In genomic region chr5:46732025-46732424, GRCm38 (mm10) we compare ENCODE assay signal across 17 mouse cellular contexts.
DNase-seq lines count a peak whose midpoint lies in the region; ATAC-seq and TF ChIP-seq lines count a peak whose summit lies in the region.
"Had no signal": no experiment of that assay in that cellular context is flagged by ENCODE, and none has a peak within 500 bp of the region (broad histone marks: within the 10 kb centered on the region; RNA-seq: fewer than 3 reads in every experiment).

No protein-coding gene starts in this region.

- H3K4me2 ChIP-seq in hindbrain, embryonic 12.5 days (replicated peaks), result no peak overlapping the region
- H3K4me2 ChIP-seq in hindbrain, postnatal 0 days (ENCODE audit: low read depth, low read length), result no peak overlapping the region
- H3K4me2 ChIP-seq in midbrain, embryonic 13.5 days (replicated peaks), result no peak overlapping the region
- H3K4me2 ChIP-seq in midbrain, embryonic 15.5 days, result no peak overlapping the region
- H3K4me2 ChIP-seq: embryonic facial prominence, embryonic 12.5 days; forebrain, embryonic 15.5 days; hindbrain, embryonic 15.5 days had no signal

- no peaks in the 10 kb centered on the region for H3K36me3 ChIP-seq in hindbrain, embryonic 12.5 days
- H3K36me3 ChIP-seq in hindbrain, postnatal 0 days (ENCODE audit: insufficient read depth, low read length), result no peaks in the 10 kb centered on the region
- no peaks in the 10 kb centered on the region for H3K36me3 ChIP-seq in midbrain, embryonic 13.5 days
- no peaks in the 10 kb centered on the region for H3K36me3 ChIP-seq in midbrain, embryonic 10.5 days
- no peaks in the 10 kb centered on the region for H3K36me3 ChIP-seq in midbrain, embryonic 15.5 days (replicated peaks)
- H3K36me3 ChIP-seq: embryonic facial prominence, embryonic 12.5 days; forebrain, embryonic 15.5 days; heart, embryonic 10.5 days; hindbrain, embryonic 15.5 days had no signal

- no peak overlapping the region for H3K27ac ChIP-seq in hindbrain, embryonic 12.5 days
- H3K27ac ChIP-seq in hindbrain, postnatal 0 days, result no peak overlapping the region
- H3K27ac ChIP-seq in midbrain, embryonic 13.5 days, result no peak overlapping the region
- no peak overlapping the region for H3K27ac ChIP-seq in midbrain, embryonic 10.5 days (replicated peaks)
- no peak overlapping the region for H3K27ac ChIP-seq in midbrain, embryonic 15.5 days
- H3K27ac ChIP-seq: embryonic facial prominence, embryonic 12.5 days; forebrain, embryonic 15.5 days; heart, embryonic 10.5 days; hindbrain, embryonic 15.5 days had no signal

- H3K9me3 ChIP-seq in hindbrain, embryonic 12.5 days (replicated peaks), result no peaks in the 10 kb centered on the region
- H3K9me3 ChIP-seq in hindbrain, postnatal 0 days (ENCODE audit: low read length), result no peaks in the 10 kb centered on the region
- no peaks in the 10 kb centered on the region for H3K9me3 ChIP-seq in midbrain, embryonic 13.5 days
- H3K9me3 ChIP-seq in midbrain, embryonic 10.5 days (replicated peaks), result no peaks in the 10 kb centered on the region
- no peaks in the 10 kb centered on the region for H3K9me3 ChIP-seq in midbrain, embryonic 15.5 days
- H3K9me3 ChIP-seq: embryonic facial prominence, embryonic 12.5 days; forebrain, embryonic 15.5 days; heart, embryonic 10.5 days; hindbrain, embryonic 15.5 days had no signal

- no peaks in the 10 kb centered on the region for H3K27me3 ChIP-seq in hindbrain, embryonic 12.5 days
- H3K27me3 ChIP-seq in hindbrain, postnatal 0 days (ENCODE audit: insufficient read depth, low read length), result no peaks in the 10 kb centered on the region
- H3K27me3 ChIP-seq in midbrain, embryonic 13.5 days, result no peaks in the 10 kb centered on the region
- H3K27me3 ChIP-seq in midbrain, embryonic 10.5 days (ENCODE audit: low read depth, poor library complexity, severe bottlenecking), result no peaks in the 10 kb centered on the region
- no peaks in the 10 kb centered on the region for H3K27me3 ChIP-seq in midbrain, embryonic 15.5 days (replicated peaks)
- H3K27me3 ChIP-seq: embryonic facial prominence, embryonic 12.5 days; forebrain, embryonic 15.5 days; hindbrain, embryonic 15.5 days had no signal

- 0 out of 2 replicates have a peak, but pooled peaks have one; percentile 19 for ATAC-seq in hindbrain, embryonic 12.5 days (ENCODE audit: low FRiP score)
- no peak for ATAC-seq in hindbrain, postnatal 0 days
- ATAC-seq in midbrain, embryonic 13.5 days, result peak; percentile 40; the same call in 1 of the 2 replicates
- peak; percentile 86; the same call in 1 of the 2 replicates for ATAC-seq in midbrain, embryonic 15.5 days (replicated peaks)
- no peak for ATAC-seq in inflammation-experienced regulatory T-cells, adult 6 months
- ATAC-seq: forebrain, embryonic 15.5 days had no signal

- TF ChIP-seq CTCF in hindbrain, postnatal 0 days (IDR thresholded peaks at IDR 0.05; ENCODE audit: low read depth), result no peak

- H3K9ac ChIP-seq in hindbrain, embryonic 12.5 days, result no peak overlapping the region
- no peak overlapping the region for H3K9ac ChIP-seq in hindbrain, postnatal 0 days (replicated peaks; ENCODE audit: low read length)
- no peak overlapping the region for H3K9ac ChIP-seq in midbrain, embryonic 13.5 days (replicated peaks)
- H3K9ac ChIP-seq in midbrain, embryonic 15.5 days, result no peak overlapping the region
- H3K9ac ChIP-seq: embryonic facial prominence, embryonic 12.5 days; forebrain, embryonic 15.5 days; hindbrain, embryonic 15.5 days had no signal

- H3K4me3 ChIP-seq in hindbrain, embryonic 12.5 days, result no peak overlapping the region
- no peak overlapping the region for H3K4me3 ChIP-seq in hindbrain, postnatal 0 days (ENCODE audit: low read length)
- H3K4me3 ChIP-seq in midbrain, embryonic 13.5 days (replicated peaks), result no peak overlapping the region
- H3K4me3 ChIP-seq in midbrain, embryonic 10.5 days, result no peak overlapping the region
- H3K4me3 ChIP-seq in midbrain, embryonic 15.5 days, result no peak overlapping the region
- H3K4me3 ChIP-seq: embryonic facial prominence, embryonic 12.5 days; forebrain, embryonic 15.5 days; heart, embryonic 10.5 days; hindbrain, embryonic 15.5 days had no signal

- no peaks in the 10 kb centered on the region for H3K4me1 ChIP-seq in hindbrain, embryonic 12.5 days
- no peaks in the 10 kb centered on the region for H3K4me1 ChIP-seq in hindbrain, postnatal 0 days (ENCODE audit: insufficient read depth, low read length)
- H3K4me1 ChIP-seq in midbrain, embryonic 13.5 days (replicated peaks), result 0 out of 2 replicates have a peak, but pooled peaks cover 4% of the 10 kb centered on the region
- H3K4me1 ChIP-seq in midbrain, embryonic 10.5 days, result no peaks in the 10 kb centered on the region
- no peaks in the 10 kb centered on the region for H3K4me1 ChIP-seq in midbrain, embryonic 15.5 days
- H3K4me1 ChIP-seq: embryonic facial prominence, embryonic 12.5 days; forebrain, embryonic 15.5 days; heart, embryonic 10.5 days; hindbrain, embryonic 15.5 days had no signal

- no peak for DNase-seq in hindbrain, postnatal 0 days (ENCODE audit: low spot score)
- no peak for DNase-seq in midbrain, embryonic 10.5 days (ENCODE audit: low spot score)
- no peak for DNase-seq in left cerebral cortex, adult 8-10 months (ENCODE audit: low spot score in 2 of 2)
- DNase-seq: adrenal gland, postnatal 10 days; cerebellum, adult 2 months; cerebellum, postnatal 14 days; embryo, embryonic 11 days; gastrocnemius, postnatal 36 days; heart, postnatal 10 days had no signal

- WGBS in hindbrain, embryonic 12.5 days, result 69% methylated on average over 5 of the region's 5 CpGs
- 75% methylated on average over 5 of the region's 5 CpGs for WGBS in hindbrain, postnatal 0 days
- WGBS in midbrain, embryonic 13.5 days, result 81% methylated on average over 5 of the region's 5 CpGs
- 92% methylated on average over 5 of the region's 5 CpGs for WGBS in midbrain, embryonic 10.5 days
- 72% methylated on average over 5 of the region's 5 CpGs for WGBS in midbrain, embryonic 15.5 days

Comparison
In these comparisons a context has a peak if more than half of its experiments do, and no peak if none do; other contexts are left out.
1. ATAC-seq: peak in hindbrain, embryonic 12.5 days (single experiment), midbrain, embryonic 13.5 days (single experiment) and midbrain, embryonic 15.5 days (single experiment); none in hindbrain, postnatal 0 days (single experiment) and inflammation-experienced regulatory T-cells, adult 6 months (single experiment).